Mouse (Mus musculus): Measurements from ENCODE around the gene Pla2g12b. TPM values are rescaled to one million over a fixed set of nuclear protein-coding genes. Genes with fewer than 3 reads are reported as not detected.

Gene Pla2g12b
- not detected in 2 replicates for polyA plus RNA-seq (2014; fragmentation: Nextera tagmentation; extraction: Ambion mirVana)

- H3K9me3 ChIP-seq (replicated peaks; ENCODE audit: control insufficient read depth, low read length) = no peaks in the 10 kb centered on the region
- H3K27me3 ChIP-seq (replicated peaks; ENCODE audit: control insufficient read depth, insufficient read depth, low read length) = no peaks in the 10 kb centered on the region
- WGBS = 83% methylated on average over 21 of the region's 21 CpGs
Measured at GRCm38 (mm10) chr10:59402899-59403792, at the start of gene Pla2g12b. TSS of gene Pla2g12b (plus strand) at chr10:59403660.

GRCm38 (mm10) chr10:59354120-59354519 lies 49.3 kb upstream of the Pla2g12b start:
- no peak for ATAC-seq
- H3K27me3 ChIP-seq (replicated peaks; ENCODE audit: control insufficient read depth, insufficient read depth, low read length) = no peaks in the 10 kb centered on the region
- H3K27ac ChIP-seq (ENCODE audit: low read depth, low read length) = no peak overlapping the region
- H3K9ac ChIP-seq (ENCODE audit: low read length) = no peak overlapping the region
- H3K36me3 ChIP-seq (ENCODE audit: control insufficient read depth, insufficient read depth, low read length) = peaks cover 41% of the 10 kb centered on the region
- WGBS = 23% methylated on average over 12 of the region's 12 CpGs
- no peak overlapping the region for H3K4me2 ChIP-seq (ENCODE audit: low read length)
- H3K4me1 ChIP-seq (ENCODE audit: control insufficient read depth, insufficient read depth, low read length) = no peaks in the 10 kb centered on the region
- H3K9me3 ChIP-seq (replicated peaks; ENCODE audit: control insufficient read depth, low read length) = no peaks in the 10 kb centered on the region
- no peak overlapping the region for H3K4me3 ChIP-seq (ENCODE audit: low read depth, low read length)
- no peak for DNase-seq (ENCODE audit: low spot score)

More at GRCm38 (mm10) chr10:59402899-59403792, at the start of gene Pla2g12b:
- no peaks in the 10 kb centered on the region for H3K36me3 ChIP-seq (ENCODE audit: control insufficient read depth, insufficient read depth, low read length)
- no peak within 1 kb of the TSS for H3K27ac ChIP-seq (ENCODE audit: low read depth, low read length)
- H3K4me2 ChIP-seq (ENCODE audit: low read length) = no peak within 1 kb of the TSS
- no peak for DNase-seq (ENCODE audit: low spot score)
- H3K9ac ChIP-seq (ENCODE audit: low read length) = no peak within 1 kb of the TSS
- ATAC-seq = no peak
- H3K4me3 ChIP-seq (ENCODE audit: low read depth, low read length) = no peak within 1 kb of the TSS
- H3K4me1 ChIP-seq (ENCODE audit: control insufficient read depth, insufficient read depth, low read length) = no peaks in the 10 kb centered on the region

DNA sequence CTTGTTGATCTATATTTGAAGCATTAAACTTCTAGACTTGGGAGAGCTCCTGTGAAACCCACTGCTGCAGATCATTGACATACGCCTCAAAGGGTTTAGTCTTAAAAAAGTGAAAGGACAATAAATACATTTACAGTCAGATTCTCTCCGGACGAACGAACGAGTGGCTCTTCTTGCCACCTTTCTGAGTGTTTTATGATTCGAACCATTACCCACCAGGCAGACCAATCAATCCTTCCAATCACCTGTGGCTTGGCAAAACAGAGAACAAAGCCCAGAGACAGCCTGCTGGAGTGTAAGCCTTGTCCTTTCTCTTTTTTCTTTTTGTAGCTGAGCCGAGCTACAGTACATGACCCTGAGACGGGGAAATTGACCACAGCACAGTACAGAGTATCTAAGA lies 48.4 kb upstream of the Pla2g12b start:
- Histone ChIP-seq H3K27ac (ENCODE audit: low read depth, low read length) (no peak overlapping the region), H3K27me3 (replicated peaks; ENCODE audit: control insufficient read depth, insufficient read depth, low read length) (no peaks in the 10 kb centered on the region), H3K36me3 (ENCODE audit: control insufficient read depth, insufficient read depth, low read length) (peaks cover 41% of the 10 kb centered on the region), H3K9me3 (replicated peaks; ENCODE audit: control insufficient read depth, low read length) (no peaks in the 10 kb centered on the region), H3K4me3 (ENCODE audit: low read depth, low read length) (no peak overlapping the region), H3K9ac (ENCODE audit: low read length) (no peak overlapping the region), H3K4me2 (ENCODE audit: low read length) (no peak overlapping the region), H3K4me1 (ENCODE audit: control insufficient read depth, insufficient read depth, low read length) (no peaks in the 10 kb centered on the region)
- DNase-seq (ENCODE audit: low spot score) (no peak), ATAC-seq (no peak)
- 76% methylated on average over 8 of the region's 8 CpGs for WGBS

DNA sequence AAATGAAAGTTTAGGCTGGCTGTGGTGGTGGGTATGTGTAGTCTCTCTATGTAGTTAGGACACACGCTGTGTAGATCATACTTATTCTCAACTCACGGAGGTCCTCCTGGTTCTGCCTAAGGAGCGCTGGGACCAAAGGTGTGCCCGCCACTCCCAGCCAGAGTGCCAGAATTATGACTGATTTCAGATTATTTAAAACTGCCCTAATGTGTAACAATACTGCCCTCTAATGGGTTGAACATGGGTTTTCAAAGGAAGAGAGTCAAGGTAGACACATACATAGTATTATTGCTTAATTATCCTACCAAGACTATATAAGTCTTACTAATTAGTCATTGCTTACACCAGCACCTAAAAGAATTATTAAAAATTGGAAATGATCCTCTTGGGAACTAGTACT lies 44.7 kb upstream of the Pla2g12b start:
- H3K4me1 ChIP-seq (ENCODE audit: control insufficient read depth, insufficient read depth, low read length) = no peaks in the 10 kb centered on the region
- no peak overlapping the region for H3K9ac ChIP-seq (ENCODE audit: low read length)
- DNase-seq (ENCODE audit: low spot score) = no peak
- no peak overlapping the region for H3K27ac ChIP-seq (ENCODE audit: low read depth, low read length)
- H3K36me3 ChIP-seq (ENCODE audit: control insufficient read depth, insufficient read depth, low read length) = peaks cover 47% of the 10 kb centered on the region
- no peaks in the 10 kb centered on the region for H3K9me3 ChIP-seq (replicated peaks; ENCODE audit: control insufficient read depth, low read length)
- 89% methylated on average over 4 of the region's 4 CpGs for WGBS
- H3K4me2 ChIP-seq (ENCODE audit: low read length) = no peak overlapping the region
- ATAC-seq = no peak
- H3K27me3 ChIP-seq (replicated peaks; ENCODE audit: control insufficient read depth, insufficient read depth, low read length) = no peaks in the 10 kb centered on the region
- no peak overlapping the region for H3K4me3 ChIP-seq (ENCODE audit: low read depth, low read length)

GRCm38 (mm10) chr10:59363208-59363607 lies 40.3 kb upstream of the Pla2g12b start:
- no peak overlapping the region for H3K9ac ChIP-seq (ENCODE audit: low read length)
- DNase-seq (ENCODE audit: low spot score) (no peak), ATAC-seq (no peak)
- H3K4me1 ChIP-seq (ENCODE audit: control insufficient read depth, insufficient read depth, low read length) = no peaks in the 10 kb centered on the region
- no peaks in the 10 kb centered on the region for H3K27me3 ChIP-seq (replicated peaks; ENCODE audit: control insufficient read depth, insufficient read depth, low read length)
- no peaks in the 10 kb centered on the region for H3K9me3 ChIP-seq (replicated peaks; ENCODE audit: control insufficient read depth, low read length)
- H3K36me3 ChIP-seq (ENCODE audit: control insufficient read depth, insufficient read depth, low read length) = peaks cover 69% of the 10 kb centered on the region
- no peak overlapping the region for H3K4me3 ChIP-seq (ENCODE audit: low read depth, low read length)
- no peak overlapping the region for H3K4me2 ChIP-seq (ENCODE audit: low read length)
- H3K27ac ChIP-seq (ENCODE audit: low read depth, low read length) = no peak overlapping the region
- 97% methylated on average over 2 of the region's 2 CpGs for WGBS

GRCm38 (mm10) chr10:59364551-59364950 lies 38.9 kb upstream of the Pla2g12b start:
- Histone ChIP-seq H3K4me1 (ENCODE audit: control insufficient read depth, insufficient read depth, low read length) (no peaks in the 10 kb centered on the region), H3K4me3 (ENCODE audit: low read depth, low read length) (no peak overlapping the region), H3K36me3 (ENCODE audit: control insufficient read depth, insufficient read depth, low read length) (peaks cover 80% of the 10 kb centered on the region), H3K9ac (ENCODE audit: low read length) (no peak overlapping the region), H3K27ac (ENCODE audit: low read depth, low read length) (no peak overlapping the region), H3K27me3 (replicated peaks; ENCODE audit: control insufficient read depth, insufficient read depth, low read length) (no peaks in the 10 kb centered on the region), H3K4me2 (ENCODE audit: low read length) (no peak overlapping the region), H3K9me3 (replicated peaks; ENCODE audit: control insufficient read depth, low read length) (no peaks in the 10 kb centered on the region)
- DNase-seq (ENCODE audit: low spot score) (no peak), ATAC-seq (no peak)
- 91% methylated on average over 3 of the region's 3 CpGs for WGBS

GRCm38 (mm10) chr10:59365804-59366589 lies 37.5 kb upstream of the Pla2g12b start:
- H3K27ac ChIP-seq (ENCODE audit: low read depth, low read length) = no peak overlapping the region
- ATAC-seq = no peak
- no peak overlapping the region for H3K4me3 ChIP-seq (ENCODE audit: low read depth, low read length)
- no peaks in the 10 kb centered on the region for H3K27me3 ChIP-seq (replicated peaks; ENCODE audit: control insufficient read depth, insufficient read depth, low read length)
- peaks cover 89% of the 10 kb centered on the region for H3K36me3 ChIP-seq (ENCODE audit: control insufficient read depth, insufficient read depth, low read length)
- H3K9me3 ChIP-seq (replicated peaks; ENCODE audit: control insufficient read depth, low read length) = no peaks in the 10 kb centered on the region
- 84% methylated on average over 5 of the region's 5 CpGs for WGBS
- no peak overlapping the region for H3K9ac ChIP-seq (ENCODE audit: low read length)
- H3K4me2 ChIP-seq (ENCODE audit: low read length) = no peak overlapping the region
- H3K4me1 ChIP-seq (ENCODE audit: control insufficient read depth, insufficient read depth, low read length) = no peaks in the 10 kb centered on the region
- no peak for DNase-seq (ENCODE audit: low spot score)

- no peak overlapping the region for H3K9ac ChIP-seq (ENCODE audit: low read length)
Measured at GRCm38 (mm10) chr10:59366746-59367145, 36.7 kb upstream of the Pla2g12b start.

GRCm38 (mm10) chr10:59367206-59367605 lies 36.3 kb upstream of the Pla2g12b start:
- H3K9me3 ChIP-seq (replicated peaks; ENCODE audit: control insufficient read depth, low read length) = no peaks in the 10 kb centered on the region
- 95% methylated on average over 4 of the region's 4 CpGs for WGBS
- H3K27me3 ChIP-seq (replicated peaks; ENCODE audit: control insufficient read depth, insufficient read depth, low read length) = no peaks in the 10 kb centered on the region
- H3K27ac ChIP-seq (ENCODE audit: low read depth, low read length) = no peak overlapping the region
- H3K4me2 ChIP-seq (ENCODE audit: low read length) = no peak overlapping the region
- DNase-seq (ENCODE audit: low spot score) (no peak), ATAC-seq (no peak)
- H3K36me3 ChIP-seq (ENCODE audit: control insufficient read depth, insufficient read depth, low read length) = peaks cover 90% of the 10 kb centered on the region
- H3K4me3 ChIP-seq (ENCODE audit: low read depth, low read length) = no peak overlapping the region
- no peaks in the 10 kb centered on the region for H3K4me1 ChIP-seq (ENCODE audit: control insufficient read depth, insufficient read depth, low read length)
- H3K9ac ChIP-seq (ENCODE audit: low read length) = no peak overlapping the region

More at GRCm38 (mm10) chr10:59366746-59367145, 36.7 kb upstream of the Pla2g12b start:
- no peaks in the 10 kb centered on the region for H3K4me1 ChIP-seq (ENCODE audit: control insufficient read depth, insufficient read depth, low read length)
- DNase-seq (ENCODE audit: low spot score) = no peak
- no peaks in the 10 kb centered on the region for H3K27me3 ChIP-seq (replicated peaks; ENCODE audit: control insufficient read depth, insufficient read depth, low read length)
- no peaks in the 10 kb centered on the region for H3K9me3 ChIP-seq (replicated peaks; ENCODE audit: control insufficient read depth, low read length)
- no peak overlapping the region for H3K27ac ChIP-seq (ENCODE audit: low read depth, low read length)
- no peak overlapping the region for H3K4me3 ChIP-seq (ENCODE audit: low read depth, low read length)
- H3K4me2 ChIP-seq (ENCODE audit: low read length) = no peak overlapping the region
- whole genome bisulfite sequencing = 94% methylated on average over 4 of the region's 4 CpGs
- peaks cover 90% of the 10 kb centered on the region for H3K36me3 ChIP-seq (ENCODE audit: control insufficient read depth, insufficient read depth, low read length)
- no peak for ATAC-seq
